Mouse (Mus musculus): ENCODE data around the gene Fgd2.
"Not testable (repeated sequence)": the region's sequence is repeated elsewhere in the genome, so short reads cannot be mapped to it uniquely, and the experiment has no call there.

The Fgd2 gene

DNA sequence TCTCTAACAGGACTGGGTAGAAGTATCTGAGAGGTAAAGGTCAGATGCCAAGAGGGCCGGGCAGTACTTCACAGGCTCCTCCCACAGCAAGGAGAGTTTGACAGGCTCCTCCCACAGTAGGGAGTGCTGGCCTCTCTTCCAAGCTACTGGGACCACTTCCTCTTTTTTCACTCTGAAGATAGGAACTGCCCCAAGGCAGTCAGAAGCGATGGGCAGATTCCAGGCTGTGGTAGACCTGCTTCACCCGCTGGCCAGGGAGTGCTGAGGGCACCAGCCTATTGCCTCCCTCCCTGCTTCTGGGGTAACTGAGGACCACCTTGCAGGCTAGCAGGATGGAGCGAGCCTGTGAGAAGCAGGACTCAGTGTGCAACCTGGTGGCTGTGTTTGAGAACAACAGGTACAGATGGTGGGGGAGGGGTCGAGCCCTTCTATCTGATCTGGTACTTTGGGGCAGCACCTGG lies at the start of gene Fgd2:
Fgd2 (plus strand) TSS at position 154 of the 461 bp plus-strand sequence.
- peak; percentile 6 for DNase-seq

DNA sequence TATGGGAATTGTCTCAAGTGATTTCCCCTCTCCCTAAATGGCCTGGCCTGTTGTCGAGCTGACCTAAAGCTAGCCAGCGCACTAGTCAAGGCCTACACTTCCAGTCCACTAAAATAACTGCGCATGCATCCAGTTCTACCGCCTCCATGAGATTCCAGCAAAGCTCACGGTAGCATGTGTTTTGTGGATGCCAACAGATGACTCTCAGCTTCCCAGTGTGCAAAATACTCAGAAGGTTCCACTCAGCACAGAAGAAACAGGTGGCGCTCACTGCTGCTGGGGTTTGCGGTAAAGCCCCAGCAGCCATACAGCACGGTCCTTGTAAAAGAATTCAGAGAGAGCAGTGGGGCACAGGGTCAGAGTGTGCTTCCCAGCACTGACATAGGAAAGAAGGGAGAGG lies 49.1 kb upstream of the Fgd2 start:
- no peak for DNase-seq

DNA sequence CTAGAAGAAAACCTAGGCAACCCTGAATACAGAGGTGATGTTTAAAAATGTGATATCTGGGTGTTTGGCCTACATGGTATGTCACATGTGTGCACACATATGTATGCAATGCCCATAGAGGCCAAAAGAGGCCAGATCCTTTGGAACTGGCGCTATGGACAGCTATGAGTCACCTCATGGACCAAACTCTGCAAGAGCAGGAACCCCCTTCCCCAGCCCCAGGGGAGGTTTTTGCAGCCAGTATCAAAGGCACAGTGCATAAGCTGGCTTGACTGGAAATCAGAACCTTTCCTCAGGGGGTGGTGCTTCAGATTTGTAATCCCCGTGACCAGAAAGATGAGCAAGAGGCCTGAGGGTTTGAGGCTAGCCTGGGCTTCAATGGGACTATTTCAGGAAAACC lies 48.6 kb upstream of the Fgd2 start:
- DNase-seq, result no peak

DNA sequence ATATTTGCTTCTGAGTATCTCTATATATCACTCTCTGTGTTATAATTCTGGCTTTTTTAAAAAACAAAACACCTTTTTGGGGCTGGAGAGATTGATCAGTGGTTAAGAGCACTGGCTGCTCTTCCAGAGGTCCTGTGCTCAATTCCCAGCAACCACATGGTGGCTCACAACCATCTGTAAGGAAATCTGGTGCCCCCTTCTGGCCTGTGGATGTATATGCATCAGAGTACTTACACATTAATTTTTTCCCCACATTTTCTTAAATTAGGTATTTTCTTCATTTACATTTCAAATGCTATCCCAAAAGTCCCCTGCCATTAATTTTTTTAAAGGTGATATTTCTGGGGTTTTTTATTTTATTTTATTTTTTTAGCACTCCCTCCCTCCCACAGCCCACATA lies 47.4 kb upstream of the Fgd2 start:
- DNase-seq, result no peak

DNA sequence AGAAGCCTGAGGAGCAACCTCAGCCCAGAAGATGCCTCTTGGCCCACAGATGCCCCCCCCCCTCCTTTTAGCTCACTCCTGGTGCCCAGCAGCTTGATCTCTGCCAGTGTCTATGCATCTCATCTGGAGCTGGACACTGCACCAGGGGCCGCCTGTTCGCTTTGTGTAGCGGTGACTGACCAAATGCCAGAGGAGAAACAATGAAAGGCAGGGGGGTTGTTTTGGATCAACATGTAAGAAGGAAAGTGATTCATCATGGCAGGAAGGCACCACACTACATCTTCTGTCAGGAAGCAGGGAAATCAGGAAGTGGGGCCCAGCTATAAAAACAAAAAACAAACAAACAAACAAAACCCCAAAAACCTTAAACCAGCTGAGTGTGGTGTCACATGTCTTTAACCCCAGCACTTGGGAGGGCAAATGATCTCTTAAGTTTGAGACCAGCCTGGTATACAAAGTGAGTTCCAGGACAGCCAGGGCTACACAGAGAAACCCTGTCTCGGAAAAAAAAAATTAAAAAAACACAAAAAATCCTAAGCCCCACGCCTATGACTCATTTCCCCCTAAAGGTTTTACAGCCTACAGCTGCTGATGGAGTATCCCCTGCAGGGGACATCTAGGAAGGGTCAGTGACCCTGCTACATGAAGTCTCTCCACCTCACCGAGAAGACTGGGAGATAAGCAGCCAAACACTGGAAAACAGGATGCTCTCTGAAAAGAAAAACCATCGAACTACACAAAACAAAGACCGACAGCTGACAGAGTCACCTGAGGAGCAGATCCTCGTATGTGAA lies 44.8 kb upstream of the Fgd2 start:
- no peak for DNase-seq

DNA sequence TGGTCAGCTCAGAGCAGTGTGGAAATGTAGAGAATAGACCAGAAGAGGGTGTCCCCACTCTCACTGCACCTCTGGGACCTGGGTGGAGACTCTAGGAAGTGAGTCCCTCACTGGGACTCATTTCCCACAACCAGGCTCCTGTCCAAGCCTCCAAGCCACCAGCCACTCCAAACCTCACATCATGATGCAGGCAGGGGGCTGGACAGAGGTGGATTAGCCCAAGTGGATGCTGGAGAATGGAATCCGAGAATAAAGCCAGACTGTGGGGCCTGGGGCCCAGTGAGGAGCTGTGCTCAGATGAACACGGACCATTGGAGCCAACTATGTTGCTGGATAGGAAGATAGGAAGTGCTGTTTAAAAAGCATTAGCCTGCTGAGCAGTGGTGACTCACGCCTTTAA lies 43.8 kb upstream of the Fgd2 start:
- DNase-seq, result no peak

DNA sequence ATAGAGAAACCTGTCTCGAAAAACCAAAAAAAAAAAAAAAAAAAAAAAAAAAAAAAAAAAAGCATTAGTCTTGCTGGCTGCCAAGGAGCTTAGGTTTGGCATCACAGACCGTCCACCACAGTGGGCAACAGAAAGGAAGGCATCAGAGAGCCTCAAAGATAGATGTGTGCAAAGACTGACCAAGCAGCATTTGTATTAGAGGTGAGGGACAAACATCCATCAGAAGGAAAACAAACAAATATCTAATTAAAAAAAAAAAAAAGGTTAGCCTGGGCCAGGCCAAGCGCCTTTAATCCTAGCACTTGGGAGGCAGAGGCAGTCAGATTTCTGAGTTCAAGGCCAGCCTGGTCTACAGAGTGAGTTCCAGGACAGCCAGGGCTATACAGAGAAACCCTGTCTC lies 43.3 kb upstream of the Fgd2 start, which contains the start of gene Pi16:
Pi16 (plus strand) TSS at position 301 of the 400 bp plus-strand sequence.
- not testable (repeated sequence) for DNase-seq

DNA sequence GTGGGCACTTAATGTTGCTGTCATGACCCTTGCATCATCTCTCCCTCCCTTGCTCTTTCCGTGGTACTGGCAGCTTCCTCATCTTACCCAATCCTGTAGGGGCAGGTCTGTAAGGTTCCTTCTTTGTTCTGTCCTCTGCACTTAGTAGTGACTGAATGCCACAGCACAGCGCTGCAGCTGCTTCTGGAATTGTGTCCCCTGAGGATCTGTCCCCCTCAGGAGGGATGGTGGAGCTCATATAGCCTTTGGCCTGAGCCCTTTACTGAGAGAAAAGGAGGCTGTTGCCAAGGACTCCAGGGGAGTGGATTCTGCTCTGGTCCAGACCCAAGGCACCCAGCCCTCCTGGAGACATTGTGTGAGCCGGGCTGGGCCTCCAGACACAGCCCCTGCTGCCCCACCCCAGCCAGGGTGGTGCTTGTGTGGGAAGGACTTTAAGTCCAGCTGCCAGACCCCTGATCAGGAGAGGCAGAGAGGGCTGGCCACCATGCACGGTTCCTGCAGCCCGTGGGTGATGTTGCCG lies 41.9 kb upstream of the Fgd2 start:
- DNase-seq, result no peak

DNA sequence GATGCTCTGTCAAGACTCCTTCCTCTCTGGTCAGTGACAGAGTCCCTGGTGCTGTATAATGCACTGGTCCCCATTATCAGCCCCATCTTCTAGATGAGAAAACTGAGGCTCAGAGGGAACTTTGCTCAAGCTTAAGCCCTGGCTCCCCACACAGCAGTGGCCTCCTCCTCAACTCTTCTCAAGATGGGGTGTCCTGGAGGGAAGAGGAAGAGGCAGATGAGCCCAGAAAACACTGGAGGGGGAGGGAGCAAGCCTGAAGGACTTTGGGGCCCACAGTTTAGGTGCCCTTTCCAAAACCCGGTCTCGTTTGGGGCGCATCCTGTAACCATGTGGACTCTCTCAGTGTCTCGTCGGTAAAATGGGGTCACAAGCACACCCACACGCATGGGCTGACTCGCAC lies 41.2 kb upstream of the Fgd2 start:
- no peak for DNase-seq

DNA sequence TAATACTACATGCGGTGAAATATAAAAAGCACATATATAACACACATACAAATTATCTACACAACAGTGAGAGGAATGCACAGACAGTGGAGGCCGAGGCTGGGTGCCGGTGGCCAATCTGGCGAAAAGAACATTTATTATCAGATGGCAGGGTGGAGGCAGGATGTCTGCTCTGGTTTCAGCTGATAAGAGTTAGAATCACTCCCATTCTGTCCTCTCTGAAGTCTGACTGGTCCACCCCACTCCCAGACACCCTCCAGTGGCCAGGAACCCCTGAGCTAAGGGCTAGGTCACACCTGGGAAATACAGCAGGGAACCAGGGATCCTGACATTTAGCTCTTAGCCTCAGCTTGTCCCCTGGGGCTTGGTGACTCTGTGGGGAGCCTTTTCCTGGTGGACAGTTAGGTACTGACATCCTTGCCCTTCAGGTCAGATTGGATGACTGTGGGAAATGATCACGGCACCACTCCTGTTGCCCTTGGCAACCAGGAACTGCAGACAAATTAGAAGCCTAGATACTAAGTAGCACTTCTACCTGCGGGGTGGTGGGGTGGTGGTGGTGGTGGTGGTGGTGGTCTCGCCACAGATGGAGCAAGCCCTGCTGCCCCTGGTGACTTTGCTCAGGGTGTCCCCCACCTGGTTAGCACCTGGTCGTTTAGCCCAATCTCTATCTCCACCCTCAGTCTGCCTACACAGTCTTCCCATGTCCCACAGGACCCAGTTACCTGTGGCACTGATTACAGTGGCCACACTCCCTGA lies 40.7 kb upstream of the Fgd2 start:
- no peak for DNase-seq

DNA sequence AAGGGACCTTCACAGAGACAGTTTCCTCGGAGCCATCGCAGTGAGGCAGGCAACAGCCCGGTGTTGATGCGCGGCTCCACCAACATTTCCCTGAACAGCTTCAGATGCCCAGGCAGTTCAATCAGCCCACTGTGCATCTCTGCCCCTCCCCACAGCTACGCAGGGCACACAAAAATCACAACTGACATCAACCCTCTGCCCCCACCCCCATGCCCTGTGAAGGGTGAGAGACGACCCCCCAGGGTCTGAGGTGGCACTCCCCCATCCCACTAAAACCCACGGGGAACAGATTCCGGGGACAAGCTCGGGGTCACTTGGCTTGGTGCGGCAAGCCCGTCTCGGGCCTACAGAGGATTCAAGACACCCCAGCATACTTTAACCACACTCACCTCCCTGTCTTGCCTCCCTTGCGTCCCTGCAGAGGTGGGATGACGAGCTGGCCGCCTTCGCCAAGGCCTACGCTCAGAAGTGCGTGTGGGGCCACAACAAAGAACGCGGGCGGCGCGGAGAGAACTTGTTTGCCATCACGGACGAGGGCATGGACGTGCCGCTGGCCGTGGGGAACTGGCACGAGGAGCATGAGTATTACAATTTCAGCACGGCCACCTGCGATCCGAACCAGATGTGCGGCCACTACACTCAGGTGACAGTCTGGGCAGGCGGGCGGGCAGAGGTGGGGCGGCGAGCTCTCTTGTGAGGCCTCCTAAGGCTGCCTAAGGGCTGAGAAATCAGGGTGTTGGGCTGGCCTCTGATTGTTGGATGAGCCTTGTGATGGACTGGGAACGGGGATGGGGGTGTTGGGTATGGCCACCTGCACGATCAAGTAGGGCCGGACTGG lies 38.7 kb upstream of the Fgd2 start:
- DNase-seq, result no peak

DNA sequence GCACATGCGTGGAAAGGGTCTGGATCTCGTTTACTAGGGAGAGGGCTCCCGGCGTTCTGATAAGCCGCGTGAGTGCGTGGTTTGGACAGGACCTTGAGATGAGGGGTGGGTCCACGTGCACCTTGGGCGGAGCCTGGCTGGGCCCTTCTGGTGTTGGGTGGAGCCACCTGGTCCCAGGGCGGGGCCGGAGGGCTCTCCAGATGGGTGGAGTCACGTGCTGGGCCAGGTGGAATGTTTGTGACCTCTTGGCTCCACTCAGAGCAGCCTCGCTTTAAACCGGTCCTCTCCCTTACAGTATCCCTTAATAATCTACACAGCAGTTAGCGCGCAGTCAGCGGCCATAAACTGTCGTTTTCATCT lies 38.1 kb upstream of the Fgd2 start:
- no peak for DNase-seq

DNA sequence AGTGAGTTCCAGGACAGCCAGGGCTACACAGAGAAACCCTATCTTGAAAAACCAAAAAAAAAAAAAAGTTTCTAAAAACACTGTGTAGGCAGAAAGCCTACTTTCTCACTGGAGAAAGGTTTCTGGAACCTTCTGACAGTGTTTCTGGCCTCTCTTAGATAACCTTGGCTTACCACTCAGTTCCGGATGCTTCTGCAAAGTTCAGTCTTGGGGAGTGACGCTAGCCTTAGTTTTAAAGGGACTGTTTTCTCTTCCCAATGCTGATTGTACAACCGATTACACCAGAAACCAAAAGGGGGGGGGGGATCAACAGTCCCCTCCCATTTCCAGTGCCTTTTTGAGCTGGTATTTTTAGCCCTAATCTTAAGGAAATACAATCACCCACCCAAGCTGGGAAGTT lies 37.1 kb upstream of the Fgd2 start:
- no peak for DNase-seq

DNA sequence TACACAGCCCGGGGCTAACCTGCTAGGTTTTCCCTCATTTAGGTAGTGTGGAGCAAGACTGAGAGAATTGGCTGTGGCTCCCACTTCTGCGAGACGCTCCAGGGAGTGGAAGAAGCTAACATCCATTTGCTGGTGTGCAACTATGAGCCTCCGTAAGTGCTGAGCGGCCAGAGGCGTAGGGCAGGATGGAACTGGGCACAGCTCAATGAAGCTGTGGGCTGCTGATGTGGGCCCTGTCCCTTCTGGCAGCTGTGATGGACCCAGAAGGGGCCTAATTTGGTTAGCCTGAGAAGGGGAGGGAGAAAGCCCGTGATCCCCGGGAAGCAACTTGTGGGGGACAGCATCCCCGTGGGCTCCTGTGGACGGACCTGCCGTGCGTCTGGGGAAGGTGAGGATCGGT lies 34.9 kb upstream of the Fgd2 start:
- DNase-seq, result no peak

DNA sequence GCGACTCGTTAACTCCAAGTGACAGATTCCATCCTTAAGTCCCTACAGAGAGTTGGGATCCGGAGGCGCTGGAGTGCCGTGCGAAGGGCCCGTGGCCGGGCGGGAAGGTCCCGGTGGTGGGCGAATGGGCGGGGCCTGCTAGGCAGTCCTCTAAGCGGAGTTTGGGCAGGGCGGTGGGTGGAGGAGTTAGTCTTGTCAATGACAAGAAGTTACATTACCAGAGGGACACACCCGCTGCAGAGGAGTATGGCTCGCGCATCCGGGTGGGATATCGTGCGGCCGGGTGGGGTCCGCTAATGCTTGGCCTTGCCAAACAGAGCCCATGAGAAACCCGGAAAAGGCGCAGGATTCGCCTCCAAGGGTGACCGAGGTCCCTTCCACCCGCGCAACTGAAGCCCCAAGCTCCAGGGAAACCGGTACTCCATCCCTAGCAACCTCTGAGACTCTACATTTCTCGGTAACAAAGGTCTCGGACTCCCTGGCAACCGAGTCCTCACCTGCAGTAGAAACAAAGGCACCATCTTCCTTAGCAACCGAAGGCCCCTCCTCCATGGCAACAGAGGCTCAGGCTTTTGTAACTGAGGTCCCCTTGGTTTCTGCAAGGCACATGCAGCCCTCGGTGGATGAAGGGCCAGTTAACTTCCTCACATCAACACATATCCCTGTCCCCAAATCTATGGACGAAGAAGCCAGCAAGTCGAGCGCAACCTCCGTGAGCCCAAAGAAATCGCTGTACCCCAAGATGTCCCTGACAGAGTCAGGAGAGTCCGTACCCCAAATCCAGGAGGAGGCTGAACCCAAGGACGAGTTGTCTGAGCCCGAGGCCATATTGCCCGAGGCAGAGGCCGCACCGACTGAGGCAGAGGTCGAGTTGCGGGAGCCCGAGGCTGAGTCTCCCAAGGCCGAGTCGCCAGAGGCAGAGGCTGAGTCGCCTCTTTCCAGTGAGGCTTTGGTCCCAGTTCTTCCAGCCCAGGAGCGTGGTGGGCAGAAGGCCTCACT lies 33.9 kb upstream of the Fgd2 start:
- DNase-seq, result peak; percentile 12

DNA sequence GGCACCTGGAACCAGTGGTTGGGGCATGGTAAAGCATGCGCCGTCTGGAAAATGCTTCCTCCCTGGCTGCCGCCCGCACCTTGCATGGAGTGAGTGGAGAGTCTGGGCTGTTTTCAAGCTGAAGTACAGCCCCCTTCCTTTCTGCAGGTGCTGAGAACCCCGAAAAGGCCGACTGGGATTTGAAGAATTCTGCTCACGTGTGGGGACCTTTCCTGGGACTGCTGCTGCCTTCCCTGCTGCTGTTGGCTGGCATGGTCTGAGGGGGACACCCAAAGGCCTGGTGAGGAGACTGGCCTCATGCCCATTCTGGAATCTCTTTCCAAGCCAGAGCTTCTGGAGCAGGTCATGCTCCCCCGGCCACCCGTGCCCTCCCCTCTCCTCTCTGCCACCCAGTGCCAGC lies 33.0 kb upstream of the Fgd2 start:
- peak; percentile 9 for DNase-seq

DNA sequence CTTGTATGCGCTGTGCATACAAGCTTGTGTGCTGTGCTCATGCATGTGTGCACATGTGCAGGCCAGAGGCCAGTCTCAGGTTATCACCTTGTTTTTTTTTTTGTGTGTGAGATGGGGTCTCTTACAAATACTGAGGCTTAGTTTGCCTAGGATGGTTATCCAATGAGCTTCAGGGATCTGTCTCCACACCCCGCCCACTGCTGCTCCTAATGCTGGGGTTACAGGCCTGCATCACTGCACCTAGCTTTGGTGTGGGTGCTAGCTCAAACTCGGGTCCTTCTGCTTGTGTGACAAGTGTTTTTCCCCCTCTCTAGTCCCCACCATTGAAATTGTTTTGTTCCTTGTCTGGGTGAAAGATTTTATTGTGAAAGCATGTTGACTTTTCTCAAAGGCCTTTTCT lies 30.5 kb upstream of the Fgd2 start:
- peak; percentile 32 for DNase-seq

DNA sequence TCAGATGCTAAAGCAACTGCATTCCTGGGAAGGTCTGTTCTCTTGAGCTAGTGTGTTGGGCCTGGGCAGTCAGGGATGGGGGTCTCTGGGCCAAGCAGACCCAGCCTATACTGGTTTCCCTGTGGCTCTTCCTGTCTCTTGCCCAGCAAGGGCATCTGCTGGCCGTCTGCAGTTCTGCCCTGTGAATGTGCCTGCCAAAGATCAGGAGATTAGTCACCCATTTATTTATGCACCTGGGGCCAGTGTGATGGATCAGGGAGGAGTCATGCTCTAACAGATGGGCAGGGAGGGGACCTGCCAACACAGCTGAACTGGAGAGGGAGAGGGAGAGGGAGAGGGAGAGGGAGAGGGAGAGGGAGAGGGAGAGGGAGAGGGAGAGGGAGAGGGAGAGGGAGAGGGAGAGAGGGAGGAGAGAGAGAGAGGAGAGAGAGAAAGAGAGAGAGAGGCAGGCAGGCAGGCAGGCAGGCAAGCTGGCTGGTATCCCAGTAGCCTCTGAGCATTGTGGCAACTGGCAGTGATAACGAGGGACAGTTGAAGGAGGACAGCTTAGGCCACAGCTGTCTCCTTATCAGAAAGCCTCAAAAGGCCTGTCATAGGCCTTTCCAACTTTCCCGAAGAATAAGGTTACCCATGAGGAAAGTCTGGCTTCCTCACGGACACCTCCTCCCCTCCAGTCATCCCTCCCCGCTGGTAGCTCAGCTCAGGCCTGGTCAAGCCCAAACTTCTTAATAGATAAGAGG lies 29.9 kb upstream of the Fgd2 start:
- DNase-seq, result peak; percentile 85

DNA sequence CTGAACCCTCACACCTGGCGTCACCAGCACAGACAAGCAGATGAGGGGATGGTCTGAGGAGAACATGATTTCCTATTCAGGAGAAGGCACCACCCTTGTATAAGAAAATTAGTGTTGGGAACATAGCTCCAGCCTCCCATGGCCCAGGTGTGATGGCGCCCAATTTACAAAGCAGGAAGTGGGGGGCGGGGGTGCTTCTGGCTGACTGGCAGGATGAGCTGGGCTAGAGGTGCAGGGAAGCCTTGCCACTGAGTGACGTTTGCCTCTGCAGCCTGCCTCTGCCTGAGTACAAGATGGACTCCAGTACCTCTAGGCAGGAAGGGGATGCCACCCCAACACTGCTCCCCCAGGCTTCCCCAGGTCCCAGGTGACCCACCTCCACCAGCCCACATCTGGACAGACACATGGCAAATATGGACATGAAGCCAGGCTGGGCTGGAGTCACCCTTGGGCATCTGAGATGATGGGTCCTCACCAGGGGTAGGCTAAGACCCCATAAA lies 28.5 kb upstream of the Fgd2 start:
- peak; percentile 26 for DNase-seq

DNA sequence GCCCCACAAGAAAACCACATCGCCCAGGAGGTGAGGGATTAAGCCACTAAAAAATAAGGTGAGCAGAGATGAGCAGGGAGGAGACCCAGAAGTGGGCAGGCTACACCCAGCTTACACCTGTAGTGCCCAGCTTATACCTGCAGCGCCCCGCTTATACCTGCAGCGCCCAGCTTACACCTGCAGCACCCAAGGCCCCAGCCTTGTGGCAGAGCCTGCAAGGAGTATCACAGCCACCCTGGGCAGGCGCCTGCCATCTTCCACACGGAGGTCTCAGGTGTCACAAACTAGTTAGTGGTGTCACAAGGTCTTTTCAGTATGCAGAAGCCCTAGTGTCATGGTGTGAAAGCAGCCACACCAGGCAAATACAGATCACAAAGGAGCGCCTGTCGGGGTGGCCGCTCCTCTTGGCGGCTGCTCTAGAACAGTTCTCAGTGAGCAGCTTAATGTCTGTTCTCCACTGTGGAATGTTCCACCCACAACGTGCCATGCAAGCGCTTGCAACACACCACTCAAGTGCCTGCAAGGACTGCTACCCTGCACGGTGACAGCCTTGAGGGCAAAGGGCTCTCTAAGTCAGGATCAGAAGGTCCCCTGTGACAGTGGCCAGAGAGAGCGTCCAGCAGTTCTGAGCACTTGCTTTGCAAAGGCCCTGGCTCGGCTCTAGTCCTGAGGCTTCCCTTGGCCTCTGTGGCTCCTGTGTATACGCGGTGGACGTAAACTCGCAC lies 24.3 kb upstream of the Fgd2 start:
- peak; percentile 19 for DNase-seq
